Mouse (Mus musculus) kidney, adult 2 months (tissue): ENCODE data around the gene Mib2. TPM values are rescaled to one million over a fixed set of nuclear protein-coding genes. Genes with fewer than 3 reads are reported as not detected.

ENCODE experiments used
- DNase-seq: peaks from one replicate; pipeline ENCODE4 v3.0.0; 2021
- H3K27ac ChIP-seq: fragments of 200-500 bp; 2 replicates; pipeline ENCODE4 v1.5.1; 2012; ENCODE audit warnings: low read depth, low read length, control low read depth, inconsistent platforms; ENCODE audit not compliant: insufficient read depth
- H3K27me3 ChIP-seq: fragments of 200-500 bp; replicated peaks from 2 replicates; pipeline ENCODE4 v1.6.1; 2012; ENCODE audit warnings: mild to moderate bottlenecking, moderate library complexity, low read length, inconsistent platforms; ENCODE audit not compliant: control insufficient read depth, insufficient read depth
- H3K36me3 ChIP-seq: fragments of 200-500 bp; 2 replicates; pipeline ENCODE4 v1.6.1; 2012; ENCODE audit warnings: mild to moderate bottlenecking, moderate library complexity, low read length, inconsistent platforms; ENCODE audit not compliant: control insufficient read depth, insufficient read depth
- H3K4me1 ChIP-seq: fragments of 200-500 bp; 2 replicates; pipeline ENCODE4 v1.6.1; 2011; ENCODE audit warnings: low read length; ENCODE audit not compliant: control insufficient read depth, insufficient read depth
- H3K4me3 ChIP-seq: fragments of 200-500 bp; 2 replicates; pipeline ENCODE4 v1.5.1; 2011; ENCODE audit warnings: mild to moderate bottlenecking, low read depth, low read length, control low read depth; ENCODE audit not compliant: insufficient read depth
- CTCF ChIP-seq: fragments of 200-500 bp; conservative IDR thresholded peaks from 2 replicates; pipeline ENCODE4 v1.5.1; 2011; ENCODE audit warnings: low read depth, mild to moderate bottlenecking, control low read depth, low read length, moderate library complexity, mixed read lengths; ENCODE audit not compliant: insufficient read depth, insufficient read length
- POLR2A ChIP-seq: fragments of 200-500 bp; IDR thresholded peaks from one replicate; pipeline ENCODE4 v1.6.1; 2011; ENCODE audit warnings: low read depth, low read length, control low read depth
- WGBS: fragments of 180-500 bp; shearing (Covaris S2); methylation state at CpG from one replicate; pipeline ENCODE4 v1.1.7; 2018; 5-methylcytosine and 5-hydroxymethylcytosine counted together
- polyA plus RNA-seq: library from polyadenylated mRNA; depleted of rRNA; stranded (reverse); fragments of >200 nt; gene quantifications from 2 replicates; pipeline ENCODE4 v1.2.3, GENCODE M21; 2012; rRNA removed

Mib2 gene
- 57.7 and 72.6 TPM in 2 replicates for polyA plus RNA-seq

- TF ChIP-seq CTCF (no peak), POLR2A (no peak)
- whole genome bisulfite sequencing: under 1% methylated on average over 73 of the region's 73 CpGs
- peak; percentile 98 for DNase-seq
- H3K27me3 ChIP-seq: no peaks in the 10 kb centered on the region
- peak within 1 kb of the TSS; percentile 78 for H3K4me3 ChIP-seq
- peaks cover 4% of the 10 kb centered on the region for H3K4me1 ChIP-seq
- H3K27ac ChIP-seq: peak within 1 kb of the TSS; percentile 97
- H3K36me3 ChIP-seq: no peaks in the 10 kb centered on the region
Measured at GRCm38 (mm10) chr4:155668689-155669597, at the start of gene Mib2. Mib2 (minus strand) TSS chr4:155669198.

GRCm38 (mm10) chr4:155710521-155711252 lies 41.7 kb upstream of the Mib2 start:
- peak overlapping the region; percentile 42; the same call in 1 of the 2 replicates for H3K27ac ChIP-seq
- DNase-seq: peak; percentile 21
- H3K4me1 ChIP-seq: peaks cover 6% of the 10 kb centered on the region; the same call in 1 of the 2 replicates
- H3K36me3 ChIP-seq: no peaks in the 10 kb centered on the region; the same call in 1 of the 2 replicates
- 24% methylated on average over 6 of the region's 6 CpGs for WGBS
- H3K4me3 ChIP-seq: no peak overlapping the region
- TF ChIP-seq CTCF (no peak), POLR2A (no peak)
- no peaks in the 10 kb centered on the region for H3K27me3 ChIP-seq

GRCm38 (mm10) chr4:155708988-155709387 lies 40.0 kb upstream of the Mib2 start:
- Histone ChIP-seq H3K36me3 (no peaks in the 10 kb centered on the region), H3K4me3 (no peak overlapping the region), H3K27ac (no peak overlapping the region), H3K4me1 (peaks cover 6% of the 10 kb centered on the region; the same call in 1 of the 2 replicates), H3K27me3 (no peaks in the 10 kb centered on the region)
- DNase-seq: no peak
- TF ChIP-seq POLR2A: no peak
- no peak for TF ChIP-seq CTCF

- 68% methylated on average over 2 of the region's 2 CpGs for WGBS
- DNase-seq: no peak
- no peak overlapping the region for H3K27ac ChIP-seq
Measured at GRCm38 (mm10) chr4:155708582-155708981, 39.6 kb upstream of the Mib2 start.

GRCm38 (mm10) chr4:155705592-155705929 lies 36.6 kb upstream of the Mib2 start:
- TF ChIP-seq CTCF (no peak), POLR2A (no peak)
- no peaks in the 10 kb centered on the region for H3K36me3 ChIP-seq
- no peak for DNase-seq
- H3K27ac ChIP-seq: peak overlapping the region; percentile 96
- under 1% methylated on average over 19 of the region's 19 CpGs for WGBS
- no peaks in the 10 kb centered on the region for H3K27me3 ChIP-seq
- H3K4me3 ChIP-seq: peak overlapping the region; percentile 89
- peaks cover 3% of the 10 kb centered on the region; the same call in 1 of the 2 replicates for H3K4me1 ChIP-seq

More at GRCm38 (mm10) chr4:155708582-155708981, 39.6 kb upstream of the Mib2 start:
- Histone ChIP-seq H3K4me3 (no peak overlapping the region), H3K4me1 (peaks cover 6% of the 10 kb centered on the region; the same call in 1 of the 2 replicates), H3K27me3 (no peaks in the 10 kb centered on the region), H3K36me3 (no peaks in the 10 kb centered on the region)
- no peak for TF ChIP-seq CTCF
- TF ChIP-seq POLR2A: no peak

GRCm38 (mm10) chr4:155704721-155705591 lies 36.0 kb upstream of the Mib2 start, which contains the start of gene Ssu72:
Ssu72 (plus strand) TSS chr4:155704800.
- Histone ChIP-seq H3K36me3 (no peaks in the 10 kb centered on the region), H3K4me1 (no peaks in the 10 kb centered on the region; the same call in 1 of the 2 replicates), H3K27me3 (no peaks in the 10 kb centered on the region), H3K27ac (peak within 1 kb of the TSS; percentile 96), H3K4me3 (peak within 1 kb of the TSS; percentile 89)
- DNase-seq: peak; percentile 97
- under 1% methylated on average over 83 of the region's 83 CpGs for WGBS
- TF ChIP-seq POLR2A (peak; percentile 32), CTCF (no peak)
